Mouse (Mus musculus) kidney, postnatal 14 days (tissue): ENCODE results near the gene Vmn1r233.
A peak's percentile ranks its signal among the peaks of the same experiment; 100 is the strongest.

Source experiments
- DNase-seq: peaks from one replicate; pipeline ENCODE4 v3.0.0; 2022; ENCODE audit warnings: mixed read lengths

Vmn1r233 gene

GRCm38 (mm10) chr17:20996364-20996763, at the start of gene Vmn1r233:
Gene Vmn1r233, minus strand, starts transcription at chr17:20996464.
- DNase-seq, result no peak

DNA sequence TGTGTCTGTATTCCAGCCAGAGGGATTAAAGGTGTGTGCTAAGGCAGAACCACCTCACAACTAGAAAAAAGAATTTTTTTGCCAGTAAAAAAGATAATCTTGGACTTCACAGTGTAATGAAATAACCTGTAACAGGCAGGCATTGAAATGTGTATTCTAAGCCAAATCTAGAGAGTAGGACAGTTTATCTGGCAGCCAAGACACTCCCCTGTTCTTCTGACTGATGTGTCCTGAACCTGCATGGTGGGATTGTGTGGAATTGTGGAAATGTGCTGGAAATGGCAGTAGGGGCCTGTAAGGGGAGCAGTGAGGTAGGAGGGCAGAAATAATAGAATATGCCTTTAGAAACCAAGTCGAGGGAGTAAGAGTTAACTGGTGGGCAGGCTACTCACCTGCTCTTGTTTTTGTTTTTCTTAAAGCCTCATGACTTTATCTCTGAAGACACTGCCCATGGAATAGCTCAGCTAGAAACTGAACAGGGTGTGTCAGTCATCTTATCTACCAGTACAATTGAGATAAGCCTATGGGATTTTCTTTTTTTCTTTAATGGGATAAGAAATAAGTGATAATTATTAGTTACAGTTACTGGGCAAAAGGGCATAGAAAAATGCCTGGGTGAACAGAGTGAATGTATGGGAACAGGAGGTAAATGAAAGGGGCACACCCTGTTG, 22.3 kb upstream of the Vmn1r233 start:
- DNase-seq, result no peak

- DNase-seq, result no peak
Measured at GRCm38 (mm10) chr17:21009726-21010125, 13.5 kb upstream of the Vmn1r233 start.

DNA sequence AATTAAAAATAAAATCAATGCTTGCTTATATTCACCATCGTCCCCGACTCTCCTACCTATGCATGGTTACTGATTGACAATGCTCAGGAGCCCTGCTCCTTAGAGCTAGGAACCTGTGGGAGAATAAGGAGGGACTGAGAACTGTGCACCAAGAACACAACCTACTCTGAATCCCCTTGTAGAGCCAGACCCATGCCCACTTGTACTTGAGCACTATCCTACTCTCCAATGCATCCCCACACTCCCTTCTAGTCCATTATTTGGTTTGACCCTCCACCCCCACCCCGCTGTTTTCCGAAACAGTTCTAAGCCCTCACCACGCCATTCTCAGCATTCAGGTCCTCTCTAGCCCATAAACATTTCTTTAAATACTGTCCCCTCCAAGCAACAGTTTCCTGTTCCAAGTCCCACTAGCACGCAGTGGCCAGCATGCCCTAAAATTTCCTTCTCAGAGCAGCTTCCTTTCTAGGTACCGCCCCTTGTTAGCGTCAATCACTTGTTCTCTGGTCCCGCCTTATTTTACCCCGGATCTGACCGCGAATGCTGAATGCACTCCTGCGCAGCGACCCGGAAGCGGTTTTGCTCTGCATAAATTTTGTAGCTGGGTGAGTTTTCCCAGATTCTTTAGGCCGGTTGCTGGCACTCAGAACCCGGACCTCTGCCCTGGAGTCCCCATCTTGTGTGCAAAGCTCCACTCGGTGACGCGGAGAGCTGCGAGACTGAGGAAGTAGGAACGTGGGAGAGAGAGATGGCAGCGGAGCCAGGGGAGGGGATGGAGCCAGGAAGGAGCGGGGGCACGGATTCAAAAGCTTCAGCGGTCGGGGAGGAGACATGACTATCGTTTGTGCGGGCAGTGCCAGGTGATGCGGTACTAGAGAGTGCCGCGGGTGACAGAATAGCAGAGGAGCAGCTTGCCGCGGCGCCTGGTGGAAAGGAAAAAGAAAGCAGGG, 12.4 kb upstream of the Vmn1r233 start, which contains the start of gene Zfp160:
Gene Zfp160, plus strand, starts transcription at position 522 of the 950 bp plus-strand sequence.
- peak; percentile 93 for DNase-seq

- no peak for DNase-seq
Measured at GRCm38 (mm10) chr17:20993716-20994115, 2.5 kb downstream of the Vmn1r233 start.

GRCm38 (mm10) chr17:20966681-20967080, 29.6 kb downstream of the Vmn1r233 start:
- DNase-seq, result no peak

DNA sequence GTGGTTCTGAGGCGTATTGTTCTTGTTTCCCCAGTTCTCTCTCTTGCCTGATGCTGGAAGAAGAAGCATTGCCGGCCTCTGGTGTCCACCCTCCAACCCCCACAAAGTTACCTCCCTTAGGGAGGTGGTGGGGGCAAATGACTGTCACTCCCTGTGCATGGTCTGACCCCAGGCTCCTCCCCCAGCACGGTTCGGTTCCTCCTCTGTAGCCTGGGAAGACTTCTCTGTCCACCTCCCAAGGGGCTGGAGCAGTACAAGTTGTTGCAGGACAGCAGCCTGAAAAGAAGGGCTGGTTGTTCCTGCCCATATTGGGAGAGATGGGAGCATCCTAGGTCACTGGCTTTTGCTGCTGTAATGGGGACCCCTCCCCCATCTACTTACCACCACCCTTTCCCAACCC, 30.8 kb downstream of the Vmn1r233 start:
- no peak for DNase-seq

- no peak for DNase-seq
Measured at GRCm38 (mm10) chr17:20960386-20960785, 35.9 kb downstream of the Vmn1r233 start.

GRCm38 (mm10) chr17:20946636-20947035, 49.6 kb downstream of the Vmn1r233 start:
- DNase-seq, result no peak

DNA sequence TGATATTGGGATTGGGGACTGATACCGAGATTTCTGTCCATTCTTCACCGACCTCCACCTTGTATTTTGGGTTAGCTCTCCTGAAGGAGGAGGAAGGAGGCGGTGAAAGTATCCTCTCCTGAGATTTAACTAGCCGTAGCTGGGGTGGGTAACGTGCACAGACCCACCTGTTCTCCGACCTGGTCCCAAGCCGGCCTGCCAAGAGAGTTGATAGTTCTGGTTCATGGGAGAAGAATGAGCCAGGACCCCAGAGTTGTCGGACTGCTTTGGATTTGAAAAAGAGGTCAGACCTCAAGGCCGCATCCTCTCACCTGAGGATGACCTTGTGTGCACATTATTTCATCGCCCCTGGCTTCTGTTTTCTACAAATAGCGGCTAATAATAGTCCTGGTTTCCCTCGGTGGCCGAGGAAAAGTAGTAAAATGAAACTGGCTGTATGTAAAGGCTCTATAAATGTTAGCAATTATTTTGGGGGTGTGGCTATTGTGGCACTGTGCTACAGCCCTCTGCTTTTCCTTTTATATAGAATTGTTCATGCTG, 50.2 kb downstream of the Vmn1r233 start:
- peak; percentile 17 for DNase-seq

GRCm38 (mm10) chr17:20944985-20945891, 51.0 kb downstream of the Vmn1r233 start, which contains the start of gene Ppp2r1a:
Gene Ppp2r1a, plus strand, starts transcription at chr17:20945311.
- DNase-seq, result peak; percentile 99

DNA sequence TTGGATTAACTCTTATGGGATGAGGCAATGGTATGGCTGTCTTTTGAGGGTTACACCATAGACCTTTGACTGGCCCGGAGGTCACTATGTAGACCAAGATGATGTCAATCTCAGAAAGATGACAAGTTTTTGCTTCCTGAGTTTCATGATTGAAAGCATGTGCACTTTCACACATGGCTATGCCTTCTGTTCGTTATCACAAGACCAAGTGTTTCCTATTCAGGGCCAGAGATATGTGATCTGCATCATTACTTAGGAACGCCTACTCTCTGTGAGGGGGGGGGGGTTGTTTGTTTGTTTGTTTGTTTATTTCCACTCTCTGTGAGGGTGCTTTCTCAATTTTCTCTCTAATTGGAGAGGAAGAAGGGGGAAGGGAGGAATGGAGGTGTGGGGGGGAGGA, 52.0 kb downstream of the Vmn1r233 start:
- DNase-seq, result no peak
